Mouse (Mus musculus) 3T3-L1 (cell line): ENCODE results near the gene BC049352.

ENCODE experiments used
- DNase-seq: peaks from one replicate; pipeline ENCODE4 v3.0.0-alpha.2; 2015; ENCODE audit warnings: low read depth, low spot score

BC049352 gene

DNA sequence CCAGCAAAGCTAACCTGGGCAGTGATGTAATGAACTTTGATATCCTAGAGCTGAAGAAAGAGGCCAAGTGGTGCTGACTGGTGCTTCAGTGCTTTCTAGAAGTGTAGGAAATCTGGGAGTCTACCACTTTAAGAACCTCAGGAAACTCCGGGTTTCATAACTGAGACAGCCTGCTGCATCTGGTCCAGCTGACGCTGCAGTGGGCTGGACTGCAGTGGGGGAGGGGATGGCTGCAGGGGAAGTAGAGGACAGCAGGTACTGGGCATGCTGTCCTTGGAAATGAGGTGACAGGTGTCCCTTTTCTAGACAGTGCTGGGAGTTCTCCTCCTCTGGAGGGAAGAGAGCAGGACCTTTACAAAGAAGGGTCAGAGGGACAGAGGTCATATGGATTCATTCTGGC is at the start of gene BC049352:
BC049352 (plus strand) TSS at position 238 of the 400 bp plus-strand sequence.
- DNase-seq = no peak

DNA sequence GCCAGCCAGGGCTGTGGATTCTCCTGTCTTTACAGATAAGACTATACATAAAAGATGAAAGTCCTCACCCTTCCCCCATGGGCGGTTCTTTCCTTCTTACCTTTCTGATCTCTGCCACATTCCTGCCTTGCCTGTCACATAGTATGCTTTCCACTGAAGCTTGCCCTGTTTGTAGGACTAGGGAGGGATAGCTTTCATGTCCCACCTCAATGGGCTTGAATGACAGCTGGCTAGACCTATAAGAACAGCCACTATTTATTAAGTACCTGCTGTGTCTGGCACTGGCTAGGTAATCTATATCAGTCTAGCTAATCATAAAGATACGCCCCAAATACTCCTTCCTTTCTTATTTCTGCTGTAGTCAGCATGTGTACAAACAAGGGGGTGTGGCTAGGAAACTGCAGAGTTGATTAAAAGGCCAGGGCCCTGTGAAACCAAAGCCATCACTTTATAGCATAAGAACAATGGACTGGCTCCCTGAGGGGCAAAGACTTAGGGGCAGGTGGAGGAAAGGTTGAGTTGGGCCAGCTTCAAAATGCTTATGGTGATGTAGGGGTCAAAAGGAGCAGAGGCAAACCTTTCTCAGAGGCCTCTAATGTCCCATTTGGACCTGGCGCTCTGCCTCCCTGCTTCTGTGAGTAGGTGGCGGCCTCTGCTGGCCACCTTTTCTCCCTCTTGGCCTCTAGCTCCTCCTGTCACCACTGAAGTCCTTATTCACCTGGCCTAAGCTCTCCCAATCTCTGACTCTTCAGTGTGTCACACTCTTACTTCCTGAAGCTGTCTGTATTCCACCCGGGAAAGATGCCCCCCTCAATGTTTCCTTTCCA is 48.1 kb upstream of the BC049352 start:
- DNase-seq = peak; percentile 42

DNA sequence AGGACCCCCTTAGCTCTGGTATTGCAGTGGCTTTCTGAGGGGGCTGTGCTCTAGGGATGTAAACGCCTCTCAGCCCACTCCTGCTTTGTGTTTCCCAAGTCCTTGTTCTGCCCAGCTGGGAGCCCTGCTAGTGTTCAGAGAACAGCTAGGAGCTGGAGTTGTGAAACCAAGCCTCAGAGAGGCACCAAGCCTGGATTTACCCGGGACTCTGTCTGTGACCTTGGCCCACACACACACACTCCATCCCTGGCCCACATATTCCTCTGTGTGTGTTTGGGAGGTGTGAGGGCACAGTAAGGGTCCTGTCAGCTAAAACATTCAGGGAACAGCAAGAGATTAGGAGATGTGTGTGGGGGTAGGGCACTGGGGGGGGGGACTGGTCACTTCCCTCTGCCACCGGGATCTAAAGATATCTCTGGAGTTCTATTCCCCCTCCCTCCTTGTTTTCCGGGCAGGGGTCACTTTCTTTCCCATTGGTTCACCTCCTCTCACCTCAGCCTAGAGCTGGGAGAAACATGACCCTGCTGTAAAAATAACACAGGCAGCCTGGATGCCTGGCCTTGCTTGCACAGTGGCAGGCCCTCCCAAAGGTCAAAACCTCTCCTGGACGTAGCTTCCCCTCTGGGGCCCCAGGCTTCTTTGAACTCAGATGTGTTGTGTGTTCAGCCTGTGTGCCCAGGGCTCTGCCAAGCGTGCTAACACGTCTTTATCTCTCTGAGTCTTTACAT is 45.2 kb upstream of the BC049352 start:
- DNase-seq = no peak

DNA sequence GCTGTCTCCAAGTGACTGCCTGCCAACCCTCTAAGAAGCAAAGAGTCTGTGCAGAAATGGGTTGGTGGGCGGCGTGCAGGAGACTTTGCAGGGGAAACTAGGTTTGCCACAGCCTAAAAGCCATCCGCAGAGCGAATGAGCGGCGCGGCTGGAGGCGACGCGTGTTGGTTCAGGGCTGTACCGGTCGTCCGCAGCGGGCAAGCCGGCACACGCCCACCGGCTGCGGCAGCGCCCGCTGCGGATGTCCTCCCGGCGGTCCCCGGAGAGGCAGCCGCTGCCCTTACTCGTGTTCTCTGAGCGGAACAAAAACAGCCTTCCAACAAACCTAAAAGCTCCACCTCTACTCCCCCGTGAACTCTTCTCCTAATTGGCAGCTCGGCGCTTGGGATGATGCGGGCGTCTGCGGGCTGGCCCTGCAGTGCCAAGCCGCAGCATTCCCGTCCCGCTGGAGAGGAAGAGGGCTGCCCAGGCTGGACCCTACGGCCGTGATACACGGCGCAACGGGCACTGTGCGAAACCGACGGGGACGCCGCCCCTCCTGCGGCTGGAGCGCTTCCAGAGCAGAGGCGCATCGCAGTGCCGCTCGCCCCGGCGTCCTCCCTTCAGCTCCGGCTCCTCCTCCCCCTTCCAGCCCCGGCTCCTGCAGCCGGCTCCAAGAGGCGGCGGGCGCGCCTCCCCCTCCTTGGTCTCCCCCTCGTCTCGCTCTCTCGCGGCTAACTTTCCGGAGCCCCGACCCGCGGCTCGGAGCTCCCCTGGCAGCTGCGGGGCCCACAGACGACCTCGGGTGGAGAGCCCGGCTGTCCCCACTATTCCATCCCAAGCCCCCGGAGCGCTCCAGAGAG is 43.4 kb upstream of the BC049352 start, which contains the start of gene Scn4b:
Scn4b (plus strand) TSS at position 205 of the 842 bp plus-strand sequence.
- DNase-seq = no peak

DNA sequence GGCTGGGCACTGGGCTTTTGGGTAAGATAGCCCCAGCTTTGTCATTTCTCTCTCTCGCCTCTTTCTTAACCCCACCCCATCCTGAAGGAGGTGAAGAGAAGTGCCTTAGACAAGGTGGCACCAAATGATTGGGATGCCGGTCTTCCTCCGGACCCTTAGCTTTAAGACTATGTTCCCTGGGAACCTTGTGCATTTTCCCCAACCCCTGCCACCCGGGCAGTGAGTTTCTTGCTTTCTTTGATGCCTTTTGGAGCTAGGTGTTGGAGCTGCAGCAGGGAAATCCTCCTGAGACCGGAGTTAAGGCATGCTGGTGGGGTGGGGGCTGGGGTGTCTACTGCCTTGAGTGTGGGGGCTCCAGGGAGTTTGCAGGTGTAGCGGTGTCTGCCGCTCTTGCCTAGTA is 42.7 kb upstream of the BC049352 start:
- no peak for DNase-seq

- DNase-seq = no peak
Measured at GRCm38 (mm10) chr9:45140945-45141344, 40.9 kb upstream of the BC049352 start.

- DNase-seq = no peak
Measured at GRCm38 (mm10) chr9:45142686-45143085, 39.1 kb upstream of the BC049352 start.

DNA sequence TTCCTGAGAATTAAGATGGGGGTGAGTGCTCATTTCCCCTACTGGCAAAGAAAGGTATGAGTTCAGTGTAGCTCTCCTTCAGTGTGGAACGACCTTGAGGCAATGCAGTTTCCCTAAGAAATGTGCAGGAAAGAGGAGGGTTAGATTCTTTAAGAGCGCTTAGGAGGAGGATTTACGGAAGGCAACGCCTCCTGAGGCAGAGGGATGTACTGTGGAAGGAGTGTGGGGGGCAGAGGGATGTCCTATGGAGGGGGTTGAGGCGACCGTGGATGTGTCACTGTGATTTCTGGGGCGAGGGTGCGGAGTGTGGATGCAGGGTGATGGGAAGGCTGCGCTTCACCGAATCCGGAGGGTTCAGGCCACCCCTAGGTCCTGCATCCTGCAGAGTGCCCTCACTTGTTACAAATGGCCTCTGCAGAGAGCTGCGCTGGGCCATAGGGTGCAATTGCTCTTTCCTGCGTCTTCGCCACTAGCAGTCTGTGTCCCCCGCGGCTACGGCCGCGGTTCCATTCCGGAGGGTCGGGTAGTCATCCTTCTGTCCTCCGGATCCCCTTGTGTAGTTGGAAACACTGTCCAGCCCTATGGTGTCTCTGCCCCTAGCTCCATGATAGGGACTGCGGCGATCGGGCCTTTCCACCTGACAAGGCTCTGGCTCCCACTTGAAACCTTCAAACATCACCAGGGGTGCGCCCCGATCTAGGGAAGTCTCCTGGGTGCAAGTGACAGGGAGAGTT is 36.1 kb upstream of the BC049352 start:
- DNase-seq = no peak

GRCm38 (mm10) chr9:45146267-45146597 is 35.6 kb upstream of the BC049352 start:
- peak; percentile 56 for DNase-seq

- no peak for DNase-seq
Measured at GRCm38 (mm10) chr9:45150933-45151332, 30.9 kb upstream of the BC049352 start.

GRCm38 (mm10) chr9:45153361-45153760 is 28.4 kb upstream of the BC049352 start:
- no peak for DNase-seq

- DNase-seq = no peak
Measured at GRCm38 (mm10) chr9:45167903-45168302, 13.9 kb upstream of the BC049352 start.

- no peak for DNase-seq
Measured at GRCm38 (mm10) chr9:45170150-45170549, 11.7 kb upstream of the BC049352 start.

DNA sequence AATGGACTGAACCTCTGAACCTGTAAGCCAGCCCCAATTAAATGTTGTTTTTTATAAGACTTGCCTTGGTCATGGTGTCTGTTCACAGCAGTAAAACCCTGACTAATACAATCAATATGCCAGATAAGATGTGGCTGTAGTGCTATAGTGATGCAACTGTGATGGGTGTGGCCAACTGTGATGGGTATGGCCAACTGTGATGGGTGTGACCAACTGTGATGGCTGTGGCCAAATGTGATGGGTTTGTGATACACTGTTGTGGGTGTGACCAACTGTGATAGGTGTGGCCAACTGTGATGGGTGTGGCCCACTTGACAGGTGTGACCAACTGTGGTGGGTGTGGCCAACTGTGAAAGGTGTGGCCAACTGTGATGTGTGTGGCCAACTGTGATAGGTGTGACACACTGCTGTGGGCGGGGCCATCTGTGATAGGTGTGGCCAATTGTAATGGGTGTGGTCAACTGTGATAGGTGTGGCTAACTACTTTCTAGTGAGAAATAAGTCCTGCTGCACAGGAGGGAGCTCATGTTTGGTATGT is 10.7 kb upstream of the BC049352 start:
- no peak for DNase-seq

DNA sequence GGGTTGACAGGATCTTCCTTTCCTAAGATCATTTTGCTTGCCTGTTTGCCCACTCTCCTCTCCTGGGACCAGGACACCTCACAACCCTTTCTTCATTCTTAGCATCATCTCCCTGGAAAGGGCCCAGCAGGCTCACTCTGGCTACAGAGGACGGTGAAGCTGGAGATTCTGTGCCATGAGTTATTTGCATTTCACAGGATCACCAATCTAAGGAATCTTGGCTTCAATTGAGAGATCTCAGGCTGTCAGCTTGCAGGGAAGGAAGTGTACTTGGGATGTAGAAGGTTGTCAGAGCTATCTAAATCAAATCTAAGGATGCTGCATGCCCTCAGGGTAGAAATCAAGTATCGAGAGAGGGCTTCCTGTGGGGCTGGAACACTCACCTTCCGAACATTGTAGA is 8.3 kb upstream of the BC049352 start:
- DNase-seq = no peak

DNA sequence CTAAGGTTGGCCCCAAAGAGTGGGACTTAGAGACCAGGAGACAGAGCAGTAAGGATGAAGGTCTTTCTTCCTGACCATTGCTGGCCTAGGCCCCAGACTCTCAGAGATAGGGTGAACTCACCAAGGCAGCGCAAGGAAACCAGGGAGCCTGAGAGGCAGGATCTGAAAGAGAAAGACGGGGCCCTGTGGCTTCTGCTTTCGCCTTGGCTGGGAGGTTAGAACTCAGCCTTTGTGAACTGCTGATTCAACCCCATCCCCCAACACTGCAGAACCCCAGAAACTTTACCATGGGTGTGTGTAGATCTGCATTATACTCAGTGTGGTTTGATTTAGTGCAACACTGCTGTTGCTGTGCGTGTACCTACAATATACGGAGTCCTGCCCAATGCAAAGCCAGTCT is 2.5 kb upstream of the BC049352 start:
- DNase-seq = no peak

GRCm38 (mm10) chr9:45182521-45182920 is 714 bp downstream of the BC049352 start:
- DNase-seq = no peak

GRCm38 (mm10) chr9:45183266-45183665 is 1.5 kb downstream of the BC049352 start:
- no peak for DNase-seq

GRCm38 (mm10) chr9:45185250-45185649 is 3.4 kb downstream of the BC049352 start:
- no peak for DNase-seq

DNA sequence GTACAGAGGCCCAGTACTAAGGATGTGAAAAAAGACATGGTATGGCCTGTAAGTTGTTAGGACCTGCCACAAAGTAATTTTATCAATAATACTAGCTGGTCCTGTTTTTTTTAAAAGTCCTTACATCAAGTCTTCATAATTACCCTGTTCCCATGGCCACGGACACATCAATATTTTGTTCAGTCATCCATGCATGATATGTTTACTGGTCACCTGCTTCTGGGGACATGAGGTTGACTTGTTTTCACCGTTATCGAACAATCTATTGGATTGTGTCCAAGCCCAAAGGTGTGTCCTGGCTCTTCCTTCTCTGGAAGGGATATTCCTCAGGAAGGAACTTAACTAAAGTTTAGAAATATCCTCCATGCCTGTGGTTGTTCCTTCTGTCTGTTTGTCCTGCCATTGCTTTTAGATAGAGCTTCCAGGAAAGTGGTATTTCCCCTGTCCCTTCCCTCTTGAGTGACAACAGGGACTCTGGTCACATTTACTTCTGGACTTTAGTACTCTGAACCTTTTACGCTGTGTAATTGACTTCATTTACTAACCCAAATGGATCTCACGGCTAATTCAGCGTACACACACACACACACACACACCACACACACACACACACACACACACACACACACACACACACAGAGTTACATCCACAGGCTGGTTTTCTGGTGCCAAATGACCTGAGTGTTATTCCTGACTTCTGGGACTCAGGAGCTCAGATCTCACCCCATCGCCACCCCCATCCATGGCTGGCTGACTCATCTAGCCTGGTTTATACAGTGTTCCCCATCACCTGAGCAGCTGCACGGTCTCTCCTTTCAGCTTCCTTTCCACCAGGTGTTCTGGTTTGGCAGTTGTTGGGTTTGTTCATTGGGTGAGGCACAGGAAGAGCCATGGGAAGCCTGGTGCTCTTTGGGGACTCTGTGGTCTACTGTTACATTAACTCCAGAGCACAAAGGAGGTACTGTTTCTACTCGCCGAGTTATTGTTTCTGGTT is 7.1 kb downstream of the BC049352 start:
- no peak for DNase-seq
